Mouse (Mus musculus): ENCODE measurements at regions not wholly inside any gene's neighbourhood (a gene's known extent, or its start where the extent isn't known, plus 50 kb on each side); places are given as distances from the start of the nearest gene placed in this dataset.
A peak's percentile ranks its signal among the peaks of the same experiment; 100 is the strongest.

- 13% methylated on average over 17 of the region's 17 CpGs for WGBS
- ATAC-seq (ENCODE audit: low FRiP score) (no peak), DNase-seq (ENCODE audit: low spot score) (peak; percentile 47)
- Histone ChIP-seq H3K4me1 (replicated peaks; ENCODE audit: control insufficient read depth, insufficient read depth, low read length) (peaks cover 4% of the 10 kb centered on the region), H3K27me3 (ENCODE audit: control insufficient read depth, insufficient read depth, low read length) (peaks cover 10% of the 10 kb centered on the region), H3K4me2 (replicated peaks; ENCODE audit: low read depth, low read length) (0 out of 2 replicates have a peak overlapping the region, but pooled peaks have one; percentile 15), H3K27ac (ENCODE audit: low read depth, low read length) (no peak overlapping the region), H3K9ac (ENCODE audit: low read depth, low read length) (no peak overlapping the region), H3K36me3 (ENCODE audit: control insufficient read depth, insufficient read depth, low read length) (no peaks in the 10 kb centered on the region), H3K9me3 (ENCODE audit: control insufficient read depth, low read length) (no peaks in the 10 kb centered on the region), H3K4me3 (ENCODE audit: low read depth, low read length) (no peak overlapping the region)
These were observed 52.3 kb upstream of the Cux1 start for GRCm38 (mm10) chr5:136619315-136620231.

- Histone ChIP-seq H3K27me3 (ENCODE audit: control insufficient read depth, insufficient read depth, low read length) (peaks cover 10% of the 10 kb centered on the region), H3K9ac (ENCODE audit: low read depth, low read length) (no peak overlapping the region), H3K4me1 (replicated peaks; ENCODE audit: control insufficient read depth, insufficient read depth, low read length) (peaks cover 4% of the 10 kb centered on the region), H3K4me2 (replicated peaks; ENCODE audit: low read depth, low read length) (no peak overlapping the region), H3K36me3 (ENCODE audit: control insufficient read depth, insufficient read depth, low read length) (no peaks in the 10 kb centered on the region), H3K9me3 (ENCODE audit: control insufficient read depth, low read length) (no peaks in the 10 kb centered on the region), H3K27ac (ENCODE audit: low read depth, low read length) (no peak overlapping the region), H3K4me3 (ENCODE audit: low read depth, low read length) (no peak overlapping the region)
- no peak for DNase-seq (ENCODE audit: low spot score)
- 28% methylated on average over 12 of the region's 12 CpGs for WGBS
- ATAC-seq (ENCODE audit: low FRiP score), result no peak
These were observed 52.9 kb upstream of the Cux1 start for GRCm38 (mm10) chr5:136620234-136620633.

DNA sequence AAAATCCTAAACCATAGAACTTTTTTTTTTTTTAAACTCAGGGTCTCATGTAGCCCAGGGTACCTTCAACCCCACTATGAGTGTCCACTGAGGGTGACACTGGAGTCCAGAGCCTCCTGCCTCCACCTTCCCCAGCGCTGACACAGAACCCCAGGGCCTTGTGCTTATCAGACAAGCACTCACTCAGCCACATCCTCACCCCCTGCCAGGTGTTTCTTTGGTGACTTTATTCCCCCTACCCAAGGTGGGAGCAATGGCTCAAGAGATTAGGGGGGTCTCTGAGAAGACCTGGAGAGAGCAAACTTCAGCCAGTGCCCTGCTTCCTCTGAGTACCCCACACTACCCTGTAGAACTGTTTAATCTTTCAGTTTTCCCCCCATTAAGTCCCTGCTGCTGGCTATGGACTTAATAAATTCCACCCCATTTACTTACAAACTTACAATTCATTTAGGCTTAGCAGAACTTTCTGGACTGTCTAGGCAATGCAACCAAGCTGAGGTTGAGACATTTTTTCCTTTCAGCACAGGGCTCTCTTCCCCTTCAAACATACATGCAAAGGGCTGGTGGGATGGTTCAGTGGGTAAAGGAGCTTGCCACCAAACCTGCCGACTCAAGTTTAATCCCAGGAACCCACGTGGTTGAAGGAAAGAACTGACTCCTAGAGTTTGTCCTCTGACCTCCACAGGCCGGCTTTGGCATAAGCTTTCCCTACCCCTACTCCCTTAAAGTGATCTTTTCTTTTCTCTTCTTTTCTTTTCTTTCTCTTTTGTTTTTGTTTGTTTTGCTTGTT lies 54.2 kb upstream of the Cux1 start:
- no peak for ATAC-seq (ENCODE audit: low FRiP score)
- H3K4me1 ChIP-seq (replicated peaks; ENCODE audit: control insufficient read depth, insufficient read depth, low read length), result peaks cover 4% of the 10 kb centered on the region
- H3K9ac ChIP-seq (ENCODE audit: low read depth, low read length), result no peak overlapping the region
- no peaks in the 10 kb centered on the region for H3K9me3 ChIP-seq (ENCODE audit: control insufficient read depth, low read length)
- peaks cover 10% of the 10 kb centered on the region for H3K27me3 ChIP-seq (ENCODE audit: control insufficient read depth, insufficient read depth, low read length)
- WGBS, result 31% methylated on average over 4 of the region's 4 CpGs
- no peak overlapping the region for H3K4me3 ChIP-seq (ENCODE audit: low read depth, low read length)
- no peak overlapping the region for H3K27ac ChIP-seq (ENCODE audit: low read depth, low read length)
- DNase-seq (ENCODE audit: low spot score), result no peak
- no peaks in the 10 kb centered on the region for H3K36me3 ChIP-seq (ENCODE audit: control insufficient read depth, insufficient read depth, low read length)
- H3K4me2 ChIP-seq (replicated peaks; ENCODE audit: low read depth, low read length), result no peak overlapping the region

DNA sequence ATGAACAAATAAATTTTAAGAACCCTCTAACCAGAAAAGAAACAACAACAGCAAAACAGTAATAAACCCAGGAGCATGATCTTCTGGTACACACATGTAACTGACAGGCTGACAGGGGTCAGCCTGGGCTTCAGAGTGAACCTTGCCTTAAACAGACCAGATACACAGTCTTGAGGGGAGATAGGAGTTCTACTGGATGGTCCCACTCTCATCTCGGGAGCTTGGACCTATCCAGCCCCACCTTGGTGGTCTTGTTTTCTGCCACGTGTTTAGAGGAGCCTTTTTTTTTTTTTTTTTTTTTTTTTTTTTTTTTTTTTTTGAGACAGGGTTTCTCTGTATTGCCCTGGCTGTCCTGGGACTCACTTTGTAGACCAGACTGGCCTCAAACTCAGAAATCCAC lies 54.9 kb upstream of the Cux1 start:
- Histone ChIP-seq H3K4me2 (replicated peaks; ENCODE audit: low read depth, low read length) (no peak overlapping the region), H3K9me3 (ENCODE audit: control insufficient read depth, low read length) (no peaks in the 10 kb centered on the region), H3K27ac (ENCODE audit: low read depth, low read length) (no peak overlapping the region), H3K9ac (ENCODE audit: low read depth, low read length) (no peak overlapping the region), H3K36me3 (ENCODE audit: control insufficient read depth, insufficient read depth, low read length) (no peaks in the 10 kb centered on the region), H3K4me3 (ENCODE audit: low read depth, low read length) (no peak overlapping the region), H3K27me3 (ENCODE audit: control insufficient read depth, insufficient read depth, low read length) (peaks cover 10% of the 10 kb centered on the region), H3K4me1 (replicated peaks; ENCODE audit: control insufficient read depth, insufficient read depth, low read length) (peaks cover 4% of the 10 kb centered on the region)
- no peak for DNase-seq (ENCODE audit: low spot score)
- ATAC-seq (ENCODE audit: low FRiP score), result no peak
- 12% methylated on average over 2 of the region's 2 CpGs for WGBS

DNA sequence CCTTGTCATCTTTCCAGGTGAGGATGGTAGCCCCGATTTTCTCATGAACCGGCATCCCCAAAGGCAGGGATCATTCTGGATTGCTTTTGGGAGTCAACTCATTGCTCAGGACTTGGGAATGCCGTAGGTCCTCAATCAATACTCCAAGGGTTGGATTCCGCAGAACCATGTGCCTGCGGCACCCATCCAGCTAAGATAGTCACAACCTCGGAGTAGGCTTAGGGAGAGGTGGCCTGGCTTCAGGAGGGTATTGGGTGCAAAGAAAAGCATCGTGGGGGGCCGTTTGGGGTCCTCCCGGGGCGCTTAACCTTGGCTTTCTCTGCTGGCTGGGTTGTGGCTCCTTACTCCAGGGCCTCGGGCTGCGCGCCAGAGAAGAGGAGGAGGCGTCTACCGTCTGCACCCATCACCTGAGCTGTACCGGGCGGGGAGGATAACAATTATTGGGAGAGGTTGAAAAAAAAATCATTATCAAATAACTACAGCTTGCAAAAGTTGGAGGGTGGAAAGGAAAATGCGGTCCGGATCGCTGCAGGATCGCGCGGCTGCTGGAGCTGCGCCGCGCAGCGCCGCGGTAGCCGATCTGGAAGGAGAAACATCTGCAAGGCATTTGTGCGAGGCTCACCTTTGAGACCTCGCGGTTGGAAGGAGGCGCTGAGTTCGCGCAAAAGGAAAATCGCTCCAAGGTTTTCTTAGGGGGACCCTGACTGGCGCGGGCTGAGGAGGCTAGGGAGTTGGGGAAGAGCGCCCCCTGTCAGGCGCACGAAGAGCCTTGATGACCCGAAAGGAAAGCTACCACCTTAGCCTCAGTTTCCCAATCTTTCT lies 55.6 kb upstream of the Cux1 start:
- WGBS, result 2% methylated on average over 43 of the region's 43 CpGs
- Histone ChIP-seq H3K9ac (ENCODE audit: low read depth, low read length) (no peak overlapping the region), H3K27ac (ENCODE audit: low read depth, low read length) (no peak overlapping the region), H3K4me2 (replicated peaks; ENCODE audit: low read depth, low read length) (peak overlapping the region; percentile 66), H3K27me3 (ENCODE audit: control insufficient read depth, insufficient read depth, low read length) (peaks cover 10% of the 10 kb centered on the region), H3K4me1 (replicated peaks; ENCODE audit: control insufficient read depth, insufficient read depth, low read length) (peaks cover 4% of the 10 kb centered on the region), H3K9me3 (ENCODE audit: control insufficient read depth, low read length) (no peaks in the 10 kb centered on the region), H3K4me3 (ENCODE audit: low read depth, low read length) (peak overlapping the region; percentile 31), H3K36me3 (ENCODE audit: control insufficient read depth, insufficient read depth, low read length) (no peaks in the 10 kb centered on the region)
- ATAC-seq (ENCODE audit: low FRiP score) (no peak), DNase-seq (ENCODE audit: low spot score) (peak; percentile 81)

DNA sequence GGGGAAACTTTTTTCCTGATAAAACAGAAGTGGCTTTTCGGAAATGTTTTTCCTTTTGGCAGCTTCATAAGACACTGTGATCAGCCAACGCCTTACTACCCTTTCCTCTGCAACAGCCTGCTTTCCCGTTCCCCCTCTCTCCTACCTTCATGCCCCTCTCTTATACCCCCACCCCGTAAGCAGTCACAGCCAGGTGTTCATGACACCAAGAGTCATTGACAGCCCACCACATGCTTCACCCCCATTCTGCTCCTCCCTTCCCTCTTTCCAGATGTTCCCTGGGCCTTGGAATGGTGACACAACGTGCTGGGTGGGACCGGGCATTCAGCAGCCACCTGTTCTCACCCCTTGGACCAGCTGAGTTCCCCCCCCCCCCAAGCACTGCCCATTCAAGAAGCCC lies 56.5 kb upstream of the Cux1 start:
- 56% methylated on average over 6 of the region's 6 CpGs for WGBS
- H3K36me3 ChIP-seq (ENCODE audit: control insufficient read depth, insufficient read depth, low read length), result no peaks in the 10 kb centered on the region
- H3K9ac ChIP-seq (ENCODE audit: low read depth, low read length), result no peak overlapping the region
- no peak for ATAC-seq (ENCODE audit: low FRiP score)
- H3K27ac ChIP-seq (ENCODE audit: low read depth, low read length), result no peak overlapping the region
- no peaks in the 10 kb centered on the region for H3K9me3 ChIP-seq (ENCODE audit: control insufficient read depth, low read length)
- no peak overlapping the region for H3K4me2 ChIP-seq (replicated peaks; ENCODE audit: low read depth, low read length)
- H3K27me3 ChIP-seq (ENCODE audit: control insufficient read depth, insufficient read depth, low read length), result peaks cover 10% of the 10 kb centered on the region
- DNase-seq (ENCODE audit: low spot score), result no peak
- no peak overlapping the region for H3K4me3 ChIP-seq (ENCODE audit: low read depth, low read length)
- H3K4me1 ChIP-seq (replicated peaks; ENCODE audit: control insufficient read depth, insufficient read depth, low read length), result peaks cover 4% of the 10 kb centered on the region

DNA sequence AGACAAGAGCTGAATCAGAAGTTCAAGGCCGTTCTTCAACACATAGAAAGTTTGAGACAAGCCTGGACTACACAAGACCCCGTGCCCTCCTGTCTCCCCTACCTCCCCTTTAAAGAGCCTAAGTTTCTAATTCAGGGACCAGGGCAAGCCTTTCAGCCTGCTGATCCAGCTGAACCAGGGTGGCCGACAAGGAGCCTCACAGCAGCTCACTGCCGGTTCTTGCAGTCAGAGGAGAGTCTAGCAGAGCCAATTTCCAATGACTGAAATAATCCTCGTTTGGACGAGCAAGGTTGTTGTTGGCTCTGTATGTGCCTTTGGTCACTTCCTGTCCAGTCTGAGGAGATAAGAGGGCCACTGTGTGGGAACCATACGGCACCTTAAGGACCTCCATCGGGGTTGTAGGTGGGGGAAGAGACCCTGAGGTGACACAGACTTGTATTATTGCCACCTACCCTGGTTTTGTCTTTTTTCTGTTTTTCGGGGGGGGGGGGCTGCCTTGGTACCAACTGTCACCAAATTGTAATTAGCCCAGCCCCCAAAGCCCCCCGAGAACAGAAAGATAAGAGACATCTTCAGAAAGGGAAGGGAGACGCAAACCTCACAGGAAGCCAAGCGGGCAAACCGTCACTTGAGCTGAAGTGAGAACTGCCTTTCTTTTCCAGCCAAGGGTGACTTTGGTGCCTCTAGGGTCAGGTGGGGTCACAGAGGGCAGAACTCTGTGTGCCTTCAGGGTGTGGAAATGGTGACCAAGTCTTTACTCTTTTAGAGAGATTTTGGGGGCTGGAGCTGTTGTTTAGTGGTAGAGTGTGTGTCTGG lies 58.1 kb upstream of the Cux1 start:
- H3K9ac ChIP-seq (ENCODE audit: low read depth, low read length), result no peak overlapping the region
- no peaks in the 10 kb centered on the region for H3K9me3 ChIP-seq (ENCODE audit: control insufficient read depth, low read length)
- no peak overlapping the region for H3K27ac ChIP-seq (ENCODE audit: low read depth, low read length)
- 61% methylated on average over 13 of the region's 13 CpGs for WGBS
- H3K36me3 ChIP-seq (ENCODE audit: control insufficient read depth, insufficient read depth, low read length), result no peaks in the 10 kb centered on the region
- H3K27me3 ChIP-seq (ENCODE audit: control insufficient read depth, insufficient read depth, low read length), result peaks cover 5% of the 10 kb centered on the region
- peaks cover 4% of the 10 kb centered on the region for H3K4me1 ChIP-seq (replicated peaks; ENCODE audit: control insufficient read depth, insufficient read depth, low read length)
- ATAC-seq (ENCODE audit: low FRiP score) (no peak), DNase-seq (ENCODE audit: low spot score) (no peak)
- no peak overlapping the region for H3K4me3 ChIP-seq (ENCODE audit: low read depth, low read length)
- H3K4me2 ChIP-seq (replicated peaks; ENCODE audit: low read depth, low read length), result no peak overlapping the region

Measured in hindbrain, embryonic 11.5 days (tissue).